Mouse (Mus musculus) midbrain, postnatal 0 days (tissue): ENCODE measurements around the gene Ralgps1. TPM values are rescaled to one million over a fixed set of nuclear protein-coding genes. Genes with fewer than 3 reads are reported as not detected.

Experiments
- ATAC-seq: fragments of 200-750 bp; cut with Nextera tagmentation; 2 replicates; pipeline ENCODE4 v1.8.0; 2017; ENCODE audit warnings: moderate number of reproducible peaks, mild to moderate bottlenecking, moderate TSS enrichment, moderate library complexity; ENCODE audit not compliant: low FRiP score
- DNase-seq: peaks from one replicate; pipeline ENCODE4 v3.0.0-alpha.2; 2015; ENCODE audit warnings: low spot score
- H3K27ac ChIP-seq: fragments of 300-500 bp; sonication (generic); 2 replicates; pipeline ENCODE4 v1.5.1; 2014; ENCODE audit warnings: low read depth, mild to moderate bottlenecking, low read length, mixed read lengths
- H3K27me3 ChIP-seq: fragments of 300-500 bp; sonication (generic); 2 replicates; pipeline ENCODE4 v1.6.1; 2014; ENCODE audit warnings: low read length, control low read depth, mixed read lengths; ENCODE audit not compliant: insufficient read depth
- H3K36me3 ChIP-seq: fragments of 300-500 bp; sonication (generic); 2 replicates; pipeline ENCODE4 v1.6.1; 2014; ENCODE audit warnings: low read length, control low read depth, mixed read lengths; ENCODE audit not compliant: insufficient read depth
- H3K4me1 ChIP-seq: fragments of 300-500 bp; sonication (generic); 2 replicates; pipeline ENCODE4 v1.6.1; 2014; ENCODE audit warnings: mild to moderate bottlenecking, control low read depth, antibody characterized with exemption, low read length, mixed read lengths; ENCODE audit not compliant: insufficient read depth
- H3K4me2 ChIP-seq: fragments of 300-500 bp; sonication (generic); 2 replicates; pipeline ENCODE4 v1.6.1; 2014; ENCODE audit warnings: low read depth, mild to moderate bottlenecking, low read length, mixed read lengths; ENCODE audit not compliant: poor library complexity, severe bottlenecking
- H3K4me3 ChIP-seq: fragments of 300-500 bp; sonication (generic); 2 replicates; pipeline ENCODE4 v1.5.1; 2014; ENCODE audit warnings: low read depth, mild to moderate bottlenecking, low read length, moderate library complexity
- H3K9ac ChIP-seq: fragments of 300-500 bp; sonication (generic); replicated peaks from 2 replicates; pipeline ENCODE4 v1.6.1; 2014; ENCODE audit warnings: mild to moderate bottlenecking, low read length, moderate library complexity, mixed read lengths; ENCODE audit not compliant: poor library complexity, severe bottlenecking
- H3K9me3 ChIP-seq: fragments of 300-500 bp; sonication (generic); 2 replicates; pipeline ENCODE4 v1.6.1; 2016; ENCODE audit warnings: low read length, control low read depth
- CTCF ChIP-seq: IDR thresholded peaks from 2 replicates; pipeline ENCODE4 v1.5.1; 2016; ENCODE audit warnings: antibody characterized with exemption, mild to moderate bottlenecking
- WGBS: fragments of 180-500 bp; shearing (Covaris S2); extraction: QIAGEN DNeasy Blood & Tissue Kit; methylation state at CpG from one replicate; pipeline ENCODE4 v1.1.7; 2014; 5-methylcytosine and 5-hydroxymethylcytosine counted together
- polyA plus RNA-seq: library from polyadenylated mRNA; unstranded; fragments of >200 nt; fragmentation: Nextera tagmentation; extraction: Ambion mirVana; gene quantifications from 2 replicates; pipeline ENCODE4 v1.2.1, GENCODE M21; 2015
- total RNA-seq: library from RNA; depleted of rRNA; stranded (reverse); fragments of >200 nt; gene quantifications from 2 replicates; pipeline ENCODE4 v1.2.3, GENCODE M21; 2014

Gene Ralgps1
- total and polyA plus RNA-seq, 2 experiments from 2014 or later = 26.4 to 74.6 TPM

- Histone ChIP-seq H3K9ac (no peak overlapping the region), H3K4me3 (no peak overlapping the region), H3K4me2 (no peak overlapping the region), H3K27ac (no peak overlapping the region), H3K4me1 (no peaks in the 10 kb centered on the region), H3K27me3 (no peaks in the 10 kb centered on the region), H3K9me3 (no peaks in the 10 kb centered on the region), H3K36me3 (peaks cover 5% of the 10 kb centered on the region; the same call in 1 of the 2 replicates)
- ATAC-seq (no peak), DNase-seq (peak; percentile 63)
- TF ChIP-seq CTCF = peak; percentile 87
- WGBS = 28% methylated on average over 7 of the region's 7 CpGs
Observed at GRCm38 (mm10) chr2:33402236-33402635, 30.9 kb upstream of the Ralgps1 start.

GRCm38 (mm10) chr2:33401217-33401616 lies 29.9 kb upstream of the Ralgps1 start:
- DNase-seq (no peak), ATAC-seq (no peak)
- Histone ChIP-seq H3K27ac (no peak overlapping the region), H3K9ac (no peak overlapping the region), H3K4me3 (no peak overlapping the region), H3K4me2 (no peak overlapping the region), H3K9me3 (no peaks in the 10 kb centered on the region), H3K27me3 (no peaks in the 10 kb centered on the region), H3K4me1 (no peaks in the 10 kb centered on the region), H3K36me3 (0 out of 2 replicates have a peak, but pooled peaks cover under 1% of the 10 kb centered on the region)
- WGBS = 28% methylated on average over 3 of the region's 3 CpGs
- TF ChIP-seq CTCF = peak; percentile 62

GRCm38 (mm10) chr2:33400541-33400940 lies 29.3 kb upstream of the Ralgps1 start:
- Histone ChIP-seq H3K4me1 (no peaks in the 10 kb centered on the region), H3K4me3 (no peak overlapping the region), H3K27ac (no peak overlapping the region), H3K27me3 (no peaks in the 10 kb centered on the region), H3K4me2 (no peak overlapping the region), H3K9me3 (no peaks in the 10 kb centered on the region), H3K9ac (no peak overlapping the region), H3K36me3 (no peaks in the 10 kb centered on the region)
- DNase-seq (no peak), ATAC-seq (no peak)
- 85% methylated on average over 5 of the region's 5 CpGs for WGBS
- no peak for TF ChIP-seq CTCF

- ATAC-seq (no peak), DNase-seq (no peak)
- Histone ChIP-seq H3K36me3 (no peaks in the 10 kb centered on the region), H3K27me3 (no peaks in the 10 kb centered on the region), H3K27ac (no peak overlapping the region), H3K9ac (no peak overlapping the region), H3K4me1 (no peaks in the 10 kb centered on the region), H3K9me3 (no peaks in the 10 kb centered on the region), H3K4me3 (no peak overlapping the region), H3K4me2 (no peak overlapping the region)
- WGBS = 86% methylated on average over 7 of the region's 7 CpGs
- TF ChIP-seq CTCF = no peak
Observed at GRCm38 (mm10) chr2:33399091-33399490, 27.8 kb upstream of the Ralgps1 start.

- no peak for DNase-seq
- no peak for TF ChIP-seq CTCF
- Histone ChIP-seq H3K9me3 (no peaks in the 10 kb centered on the region), H3K4me1 (no peaks in the 10 kb centered on the region), H3K4me2 (no peak overlapping the region), H3K27ac (no peak overlapping the region), H3K27me3 (no peaks in the 10 kb centered on the region), H3K4me3 (no peak overlapping the region), H3K36me3 (no peaks in the 10 kb centered on the region), H3K9ac (no peak overlapping the region)
- WGBS = 74% methylated on average over 4 of the region's 4 CpGs
- ATAC-seq = no peak
Observed at GRCm38 (mm10) chr2:33397036-33397435, 25.8 kb upstream of the Ralgps1 start.

- H3K4me1 ChIP-seq = no peaks in the 10 kb centered on the region
- 88% methylated on average over 2 of the region's 2 CpGs for WGBS
- no peak overlapping the region for H3K4me2 ChIP-seq
- no peaks in the 10 kb centered on the region for H3K27me3 ChIP-seq
- no peak overlapping the region for H3K4me3 ChIP-seq
- ATAC-seq (no peak), DNase-seq (no peak)
- no peak overlapping the region for H3K9ac ChIP-seq
- no peaks in the 10 kb centered on the region for H3K9me3 ChIP-seq
- no peaks in the 10 kb centered on the region for H3K36me3 ChIP-seq
- no peak for TF ChIP-seq CTCF
- H3K27ac ChIP-seq = no peak overlapping the region
Observed at GRCm38 (mm10) chr2:33395053-33395452, 23.8 kb upstream of the Ralgps1 start.
